Mouse (Mus musculus): ENCODE data around the gene Neurog3.

GRCm38 (mm10) chr10:62162410-62162809 lies 29.5 kb downstream of the Neurog3 start:
- TF ChIP-seq MAX (IDR thresholded peaks at IDR 0.05) (no peak), CTCF (IDR thresholded peaks at IDR 0.05; ENCODE audit: control insufficient read depth, insufficient read depth, insufficient read length) (no peak), USF1 (IDR thresholded peaks at IDR 0.05; ENCODE audit: low read depth) (no peak)
